Mouse (Mus musculus) limb, embryonic 15.5 days (tissue): ENCODE measurements around the gene Zfp64. TPM values are rescaled to one million over a fixed set of nuclear protein-coding genes. Genes with fewer than 3 reads are reported as not detected.

Experiments used
- ATAC-seq: fragments of 200-750 bp; cut with Nextera tagmentation; 2 replicates; pipeline ENCODE4 v1.8.0; 2017; ENCODE audit warnings: low read depth, moderate TSS enrichment; ENCODE audit not compliant: insufficient number of reproducible peaks, low FRiP score, low TSS enrichment
- H3K27ac ChIP-seq: fragments of 300-500 bp; sonication (generic); 2 replicates; pipeline ENCODE4 v1.5.1; 2015; ENCODE audit warnings: moderate library complexity, mild to moderate bottlenecking, inconsistent platforms
- H3K27me3 ChIP-seq: fragments of 300-500 bp; sonication (generic); 2 replicates; pipeline ENCODE4 v1.6.1; 2015; ENCODE audit warnings: inconsistent platforms
- H3K36me3 ChIP-seq: fragments of 300-500 bp; sonication (generic); 2 replicates; pipeline ENCODE4 v1.6.1; 2015; ENCODE audit warnings: inconsistent platforms
- H3K4me1 ChIP-seq: fragments of 300-500 bp; sonication (generic); 2 replicates; pipeline ENCODE4 v1.6.1; 2015; ENCODE audit warnings: inconsistent platforms
- H3K4me2 ChIP-seq: fragments of 300-500 bp; sonication (generic); 2 replicates; pipeline ENCODE4 v1.6.1; 2015; ENCODE audit warnings: mild to moderate bottlenecking, inconsistent platforms
- H3K4me3 ChIP-seq: fragments of 300-500 bp; sonication (generic); 2 replicates; pipeline ENCODE4 v1.5.1; 2015; ENCODE audit warnings: mild to moderate bottlenecking, inconsistent platforms
- H3K9ac ChIP-seq: fragments of 300-500 bp; sonication (generic); 2 replicates; pipeline ENCODE4 v1.6.1; 2015; ENCODE audit warnings: inconsistent platforms
- H3K9me3 ChIP-seq: fragments of 300-500 bp; sonication (generic); 2 replicates; pipeline ENCODE4 v1.6.1; 2016; ENCODE audit warnings: inconsistent platforms
- WGBS: fragments of 180-500 bp; shearing (Covaris S2); methylation state at CpG from one replicate; pipeline ENCODE4 v1.1.7; 2015; 5-methylcytosine and 5-hydroxymethylcytosine counted together
- polyA plus RNA-seq: library from polyadenylated mRNA; unstranded; fragments of >200 nt; fragmentation: Nextera tagmentation; extraction: Ambion mirVana; gene quantifications from 2 replicates; pipeline ENCODE4 v1.2.1, GENCODE M21; 2015

Gene Zfp64
- polyA plus RNA-seq, 1 experiment from 2014 or later: 48.6 TPM

DNA sequence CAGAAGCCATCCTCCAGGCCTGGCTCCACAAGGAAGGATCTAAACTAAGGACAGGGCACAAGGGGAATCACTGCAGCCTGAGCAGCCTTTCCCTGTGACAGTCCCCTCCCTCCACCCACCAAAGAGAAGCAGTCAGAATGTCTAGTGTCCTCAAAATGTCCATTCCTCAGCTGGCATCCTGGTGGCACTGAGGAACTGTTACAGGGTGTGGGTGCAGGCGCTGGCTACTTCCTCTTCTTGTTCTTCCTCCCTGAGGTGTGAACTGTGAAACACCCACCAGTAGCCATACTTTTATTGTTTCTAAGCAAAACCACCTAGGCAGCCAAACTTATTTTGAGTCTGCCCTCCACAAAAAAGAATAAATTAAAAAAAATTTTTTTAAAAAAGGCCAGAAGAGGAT is 72.4 kb downstream of the Zfp64 start:
- Histone ChIP-seq H3K9me3 (no peaks in the 10 kb centered on the region), H3K27me3 (no peaks in the 10 kb centered on the region), H3K36me3 (no peaks in the 10 kb centered on the region), H3K4me2 (no peak overlapping the region), H3K9ac (no peak overlapping the region), H3K4me1 (no peaks in the 10 kb centered on the region), H3K27ac (no peak overlapping the region), H3K4me3 (no peak overlapping the region)
- 86% methylated on average over 1 of the region's 1 CpGs for WGBS
- no peak for ATAC-seq

DNA sequence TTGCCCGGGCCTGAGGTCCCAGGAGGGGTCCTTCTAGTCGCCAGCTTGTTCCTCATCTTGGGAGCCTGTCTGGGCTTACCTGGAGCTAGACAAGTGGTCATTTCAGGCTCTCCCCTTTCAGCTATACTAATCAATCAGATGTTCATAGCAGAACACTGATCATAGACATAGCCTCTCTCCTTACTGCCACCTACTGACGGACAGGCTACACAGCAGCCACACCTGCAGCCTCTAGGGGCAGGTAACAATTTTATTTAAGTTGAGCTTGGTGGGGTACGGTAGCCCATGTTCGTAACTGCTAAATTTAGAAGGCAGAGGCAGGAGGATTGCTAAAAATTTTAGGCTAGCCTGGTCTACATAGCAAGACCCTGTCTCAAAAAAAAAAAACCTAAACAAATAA is 73.5 kb downstream of the Zfp64 start:
- Histone ChIP-seq H3K4me2 (no peak overlapping the region), H3K9me3 (no peaks in the 10 kb centered on the region), H3K27me3 (no peaks in the 10 kb centered on the region), H3K36me3 (no peaks in the 10 kb centered on the region), H3K4me3 (no peak overlapping the region), H3K9ac (no peak overlapping the region), H3K27ac (no peak overlapping the region), H3K4me1 (no peaks in the 10 kb centered on the region)
- ATAC-seq: no peak
- WGBS: 45% methylated on average over 5 of the region's 5 CpGs

DNA sequence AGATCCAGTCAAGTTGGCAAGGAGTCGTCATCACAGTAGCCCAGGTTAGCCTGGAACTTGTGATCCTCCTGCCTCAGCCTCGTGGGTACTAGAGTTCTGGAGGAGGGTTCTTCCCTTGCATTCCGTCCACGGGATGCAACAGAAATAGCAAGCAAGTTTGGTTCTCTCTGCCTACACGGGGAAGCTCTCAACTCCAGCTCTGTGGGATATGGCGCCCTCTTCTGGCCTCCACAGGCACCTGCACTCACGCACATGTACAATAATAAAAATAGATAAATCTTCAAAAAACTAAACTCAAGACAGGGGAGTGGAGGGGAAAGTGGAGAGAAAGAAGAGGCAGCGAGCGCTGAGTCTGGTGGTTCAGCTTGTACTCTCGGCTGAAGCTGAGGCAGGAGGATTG is 75.8 kb downstream of the Zfp64 start:
- no peak overlapping the region for H3K9ac ChIP-seq
- no peak overlapping the region for H3K4me2 ChIP-seq
- WGBS: 84% methylated on average over 10 of the region's 10 CpGs
- no peak overlapping the region for H3K4me3 ChIP-seq
- H3K27ac ChIP-seq: no peak overlapping the region
- no peak for ATAC-seq
- no peaks in the 10 kb centered on the region for H3K36me3 ChIP-seq
- H3K4me1 ChIP-seq: 0 out of 2 replicates have a peak, but pooled peaks cover 1% of the 10 kb centered on the region
- H3K9me3 ChIP-seq: no peaks in the 10 kb centered on the region
- no peaks in the 10 kb centered on the region for H3K27me3 ChIP-seq

DNA sequence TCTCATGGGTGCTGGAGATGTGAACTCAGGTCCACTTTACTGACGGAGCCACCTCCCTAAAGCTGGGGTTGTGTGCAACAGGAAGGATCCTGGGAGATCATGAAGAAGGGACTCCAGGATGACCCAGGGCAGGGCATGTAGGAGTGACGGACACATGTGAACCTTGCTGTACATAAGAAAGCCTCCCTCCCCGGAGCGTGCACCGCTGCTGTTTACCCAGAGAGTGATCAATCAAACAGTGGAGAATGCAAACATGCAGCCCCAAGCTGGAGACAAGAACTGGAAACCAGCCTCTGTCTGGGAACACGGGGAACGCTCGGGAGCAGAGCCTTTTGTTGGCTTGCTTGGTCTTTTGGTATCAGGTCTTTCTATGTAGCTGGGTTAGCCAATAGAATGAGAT is 76.7 kb downstream of the Zfp64 start:
- WGBS: 89% methylated on average over 8 of the region's 8 CpGs
- no peak for ATAC-seq
- H3K9ac ChIP-seq: no peak overlapping the region

DNA sequence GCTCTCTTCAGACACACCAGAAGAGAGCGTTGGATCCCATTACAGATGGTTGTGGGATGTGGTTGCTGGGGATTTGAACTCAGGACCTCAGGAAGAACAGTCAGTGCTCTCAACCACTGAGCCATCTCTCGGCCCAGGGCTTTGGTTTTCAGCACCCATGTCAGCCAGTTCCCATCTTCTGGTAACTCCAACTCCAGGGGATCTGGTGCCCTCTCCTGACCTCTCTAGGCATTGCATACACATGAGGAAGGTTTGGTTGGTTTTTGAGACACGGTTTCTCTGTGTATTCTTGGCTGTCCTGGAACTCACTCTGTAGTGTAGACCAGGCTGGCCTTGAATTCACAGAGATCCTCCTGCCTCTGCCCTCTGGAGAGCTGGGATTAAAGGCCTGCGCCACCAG is 77.2 kb downstream of the Zfp64 start:
- peaks cover 9% of the 10 kb centered on the region; the same call in 1 of the 2 replicates for H3K4me1 ChIP-seq
- WGBS: 79% methylated on average over 4 of the region's 4 CpGs
- H3K27me3 ChIP-seq: no peaks in the 10 kb centered on the region
- no peaks in the 10 kb centered on the region for H3K9me3 ChIP-seq
- H3K9ac ChIP-seq: no peak overlapping the region
- H3K27ac ChIP-seq: no peak overlapping the region
- H3K36me3 ChIP-seq: no peaks in the 10 kb centered on the region
- no peak overlapping the region for H3K4me3 ChIP-seq
- H3K4me2 ChIP-seq: no peak overlapping the region
- ATAC-seq: no peak

More for the DNA sequence above, 76.7 kb downstream of the Zfp64 start:
- Histone ChIP-seq H3K4me2 (no peak overlapping the region), H3K27me3 (no peaks in the 10 kb centered on the region), H3K4me1 (peaks cover 8% of the 10 kb centered on the region; the same call in 1 of the 2 replicates), H3K27ac (no peak overlapping the region), H3K4me3 (no peak overlapping the region), H3K36me3 (no peaks in the 10 kb centered on the region), H3K9me3 (no peaks in the 10 kb centered on the region)

DNA sequence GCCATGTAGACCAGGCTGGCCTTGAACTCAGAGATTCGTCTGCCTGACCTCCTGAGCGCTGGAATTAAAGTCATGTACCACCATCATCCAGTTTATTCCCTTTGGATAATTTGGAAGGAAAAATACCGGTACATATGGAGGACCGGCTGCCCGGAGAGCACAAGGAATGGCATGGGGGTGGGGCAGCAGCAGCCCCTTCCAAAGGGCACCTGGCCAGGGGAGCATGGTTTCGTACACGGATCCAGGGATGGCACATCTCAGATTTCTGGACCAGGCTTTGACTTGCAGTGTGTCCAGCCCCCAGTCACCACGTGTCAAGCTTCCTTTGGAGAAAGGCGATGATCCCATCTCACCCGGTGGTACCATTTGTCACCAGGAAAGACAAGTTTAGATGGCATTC is 78.8 kb downstream of the Zfp64 start:
- no peak overlapping the region for H3K27ac ChIP-seq
- WGBS: 80% methylated on average over 10 of the region's 10 CpGs
- no peaks in the 10 kb centered on the region for H3K27me3 ChIP-seq
- no peak overlapping the region for H3K4me3 ChIP-seq
- no peak for ATAC-seq
- no peaks in the 10 kb centered on the region for H3K9me3 ChIP-seq
- H3K4me1 ChIP-seq: peaks cover 23% of the 10 kb centered on the region
- no peaks in the 10 kb centered on the region for H3K36me3 ChIP-seq
- no peak overlapping the region for H3K4me2 ChIP-seq
- H3K9ac ChIP-seq: no peak overlapping the region

DNA sequence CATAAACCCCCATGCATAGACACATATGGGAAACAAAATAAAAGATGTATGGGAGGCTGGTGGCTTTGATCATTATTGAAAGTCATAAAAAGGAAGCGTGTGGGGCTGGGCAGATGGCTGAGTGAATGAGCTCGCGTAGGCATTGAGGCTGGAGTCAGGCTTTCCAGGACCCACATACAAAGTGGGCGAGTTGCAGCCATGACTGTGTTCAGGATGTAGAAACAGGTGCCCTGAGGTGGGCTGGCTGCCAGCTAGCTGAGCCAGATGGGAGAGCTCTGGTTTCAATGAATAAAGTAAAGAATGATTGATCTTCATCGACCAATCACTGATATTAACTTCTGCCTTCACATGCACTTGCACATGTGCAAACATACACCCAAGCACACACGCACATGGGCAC is 80.9 kb downstream of the Zfp64 start:
- Histone ChIP-seq H3K36me3 (no peaks in the 10 kb centered on the region), H3K27ac (no peak overlapping the region), H3K9me3 (no peaks in the 10 kb centered on the region), H3K4me3 (no peak overlapping the region), H3K9ac (no peak overlapping the region), H3K27me3 (no peaks in the 10 kb centered on the region), H3K4me2 (no peak overlapping the region), H3K4me1 (peaks cover 23% of the 10 kb centered on the region)
- WGBS: 46% methylated on average over 6 of the region's 6 CpGs
- ATAC-seq: 0 out of 2 replicates have a peak, but pooled peaks have one; percentile 21

DNA sequence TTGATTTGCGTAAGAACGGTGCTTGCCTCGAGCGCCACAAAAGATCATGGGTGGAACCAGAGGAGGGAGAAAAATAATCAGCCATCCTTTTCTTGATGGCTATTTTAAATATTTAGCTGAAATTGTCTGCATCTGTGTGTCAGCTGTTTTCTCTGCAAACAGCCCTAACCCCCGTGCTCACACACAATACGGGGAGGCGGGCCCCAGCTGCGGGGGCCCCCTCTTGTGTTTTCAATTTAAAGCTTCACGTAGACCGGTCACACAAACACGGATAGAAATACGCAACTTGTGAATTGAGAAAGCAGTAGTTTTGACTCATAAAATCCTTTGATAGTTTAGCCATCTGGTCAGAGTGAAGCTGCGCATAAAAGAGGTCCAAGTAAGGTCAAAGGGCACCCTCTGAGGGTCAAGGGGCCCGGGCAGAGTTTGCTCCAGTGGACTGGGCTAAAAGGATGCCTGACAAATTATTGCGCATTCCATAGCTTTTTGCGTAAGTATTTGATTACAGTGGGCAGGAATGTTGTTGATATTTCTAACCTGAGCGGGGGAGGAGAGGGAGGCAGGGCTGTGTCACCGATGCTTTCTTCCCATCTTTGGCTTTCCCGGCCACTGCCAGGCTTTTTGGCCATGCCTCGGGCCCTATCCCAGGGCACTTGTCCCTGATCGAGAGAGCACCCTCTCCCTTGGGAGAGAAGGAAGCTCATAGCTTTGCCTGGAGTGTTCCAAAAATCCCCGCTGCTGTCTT is 83.4 kb downstream of the Zfp64 start:
- H3K9ac ChIP-seq: no peak overlapping the region
- no peaks in the 10 kb centered on the region for H3K36me3 ChIP-seq
- H3K4me1 ChIP-seq: peaks cover 23% of the 10 kb centered on the region
- peak overlapping the region; percentile 38 for H3K4me2 ChIP-seq
- no peak overlapping the region; the same call in 1 of the 2 replicates for H3K27ac ChIP-seq
- H3K9me3 ChIP-seq: no peaks in the 10 kb centered on the region
- ATAC-seq: no peak
- WGBS: 16% methylated on average over 22 of the region's 22 CpGs
- peak overlapping the region; percentile 13 for H3K4me3 ChIP-seq
- H3K27me3 ChIP-seq: no peaks in the 10 kb centered on the region

DNA sequence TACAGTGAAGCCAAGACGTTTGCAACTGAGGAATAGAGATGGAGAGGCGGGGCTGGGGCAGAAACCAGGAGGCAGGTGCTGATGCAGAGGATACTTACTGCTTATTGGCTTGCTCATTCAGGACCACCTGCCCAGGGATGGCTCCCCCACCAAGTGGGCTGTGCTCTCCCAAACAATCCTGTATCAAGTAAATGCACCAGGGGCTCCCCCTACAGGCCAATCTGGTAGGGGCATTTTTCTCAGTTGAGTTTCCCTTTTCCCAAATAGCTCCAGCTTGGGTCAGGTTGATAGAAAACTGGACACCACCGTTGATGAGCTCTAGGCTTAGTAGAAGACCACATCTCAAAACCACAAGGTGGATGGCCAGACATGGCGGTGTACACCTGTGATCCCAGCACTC is 84.9 kb downstream of the Zfp64 start:
- no peak for ATAC-seq
- no peak overlapping the region for H3K27ac ChIP-seq
- no peaks in the 10 kb centered on the region for H3K27me3 ChIP-seq
- H3K4me1 ChIP-seq: peaks cover 23% of the 10 kb centered on the region
- no peak overlapping the region for H3K4me3 ChIP-seq
- no peaks in the 10 kb centered on the region for H3K9me3 ChIP-seq
- 61% methylated on average over 4 of the region's 4 CpGs for WGBS
- H3K9ac ChIP-seq: no peak overlapping the region
- H3K4me2 ChIP-seq: no peak overlapping the region
- no peaks in the 10 kb centered on the region for H3K36me3 ChIP-seq

DNA sequence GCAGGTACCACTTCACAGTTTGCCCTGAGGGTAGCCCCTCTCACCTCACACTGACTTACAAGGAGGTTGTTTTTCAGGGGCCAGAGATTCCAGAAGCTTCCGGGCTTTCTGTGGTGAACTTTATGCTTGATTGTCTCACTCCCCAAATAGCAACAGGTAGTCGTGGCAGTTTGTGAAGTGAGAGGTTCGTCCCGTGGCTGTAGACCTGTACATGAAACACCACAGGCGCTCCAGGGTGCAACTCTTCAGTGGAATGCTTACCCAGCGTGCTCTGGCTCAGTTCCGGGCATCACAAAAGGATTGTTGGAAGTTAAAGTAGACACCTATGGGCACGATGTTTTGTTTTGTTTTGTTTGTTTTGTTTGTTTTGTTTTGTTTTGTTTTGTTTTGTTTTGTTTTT is 88.4 kb downstream of the Zfp64 start:
- Histone ChIP-seq H3K9me3 (no peaks in the 10 kb centered on the region), H3K4me3 (no peak overlapping the region), H3K27ac (no peak overlapping the region), H3K9ac (no peak overlapping the region), H3K36me3 (no peaks in the 10 kb centered on the region), H3K4me1 (peaks cover 2% of the 10 kb centered on the region), H3K4me2 (no peak overlapping the region), H3K27me3 (no peaks in the 10 kb centered on the region)
- no peak for ATAC-seq
- WGBS: 75% methylated on average over 8 of the region's 8 CpGs

DNA sequence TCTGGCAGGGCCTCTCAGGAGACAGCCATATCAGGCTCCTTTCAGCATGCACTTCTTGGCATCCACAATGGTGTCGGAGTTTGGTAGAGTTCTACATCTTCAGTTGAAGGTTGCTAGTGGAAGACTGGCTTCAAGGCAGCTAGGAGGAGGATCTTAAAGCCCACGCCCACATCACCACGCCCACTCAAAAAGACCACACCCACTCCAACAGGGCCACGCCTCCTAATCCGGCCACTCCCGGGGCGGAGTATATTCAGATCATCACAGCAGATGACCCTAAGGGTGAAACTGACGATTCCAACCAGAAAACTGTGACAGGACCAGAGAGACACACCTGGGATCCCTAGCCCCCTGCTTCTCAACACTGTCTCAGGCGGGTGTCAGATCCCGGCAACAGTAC is 89.0 kb downstream of the Zfp64 start:
- 71% methylated on average over 10 of the region's 10 CpGs for WGBS
- H3K4me1 ChIP-seq: no peaks in the 10 kb centered on the region

DNA sequence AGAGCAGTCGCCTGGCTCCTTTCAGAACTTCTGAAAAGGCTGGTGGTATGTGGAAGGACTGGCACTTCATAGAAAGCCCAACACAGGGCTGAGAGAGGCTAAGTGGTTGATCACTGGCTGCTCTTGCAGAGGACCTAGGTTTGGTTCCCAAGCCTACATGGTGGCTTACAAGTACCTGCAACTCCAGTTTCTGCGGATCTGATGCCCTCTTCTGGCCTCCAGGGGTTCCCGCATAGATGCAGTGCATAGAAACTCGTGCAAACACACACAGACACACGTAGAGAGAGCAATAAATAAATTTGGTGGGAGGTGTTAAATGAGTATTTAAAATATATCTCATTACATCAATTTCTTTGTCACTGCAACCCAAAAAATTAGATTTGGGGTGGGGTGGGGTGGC is 90.5 kb downstream of the Zfp64 start:
- H3K36me3 ChIP-seq: no peaks in the 10 kb centered on the region
- no peak overlapping the region for H3K4me3 ChIP-seq
- no peak overlapping the region for H3K4me2 ChIP-seq
- no peaks in the 10 kb centered on the region for H3K9me3 ChIP-seq
- no peak overlapping the region for H3K9ac ChIP-seq
- no peak for ATAC-seq
- 0 out of 2 replicates have a peak, but pooled peaks cover 4% of the 10 kb centered on the region for H3K4me1 ChIP-seq
- no peak overlapping the region for H3K27ac ChIP-seq
- no peaks in the 10 kb centered on the region for H3K27me3 ChIP-seq
- 83% methylated on average over 5 of the region's 5 CpGs for WGBS

More for the DNA sequence above, 89.0 kb downstream of the Zfp64 start:
- no peak overlapping the region for H3K27ac ChIP-seq
- H3K4me3 ChIP-seq: no peak overlapping the region
- no peak overlapping the region for H3K9ac ChIP-seq
- H3K27me3 ChIP-seq: no peaks in the 10 kb centered on the region
- H3K4me2 ChIP-seq: no peak overlapping the region
- no peaks in the 10 kb centered on the region for H3K9me3 ChIP-seq
- ATAC-seq: no peak
- H3K36me3 ChIP-seq: no peaks in the 10 kb centered on the region
